Mouse (Mus musculus) CD4-positive, CD25-positive, alpha-beta regulatory T cell, adult 2 months (primary cell): ENCODE results near the gene Kpna7.
"Not testable (repeated sequence)": the region's sequence is repeated elsewhere in the genome, so short reads cannot be mapped to it uniquely, and the experiment has no call there.

Experiments used
- DNase-seq: peaks from one replicate; pipeline ENCODE4 v3.0.0-alpha.2; 2012; ENCODE audit warnings: low read depth, low spot score

Kpna7 gene

GRCm38 (mm10) chr5:145083632-145084451, at the start of gene Kpna7, which contains the start of gene Arpc1a:
TSS of gene Kpna7 (minus strand) at chr5:145084030.
TSS of gene Arpc1a (plus strand) at chr5:145083830.
- peak; percentile 98 for DNase-seq

GRCm38 (mm10) chr5:145133275-145133674, 49.4 kb upstream of the Kpna7 start:
- not testable (repeated sequence) for DNase-seq

- no peak for DNase-seq
These were observed 47.2 kb upstream of the Kpna7 start for GRCm38 (mm10) chr5:145130995-145131394.

- DNase-seq: no peak
These were observed 46.4 kb upstream of the Kpna7 start for GRCm38 (mm10) chr5:145130191-145130590.

- not testable (repeated sequence) for DNase-seq
These were observed 45.9 kb upstream of the Kpna7 start for GRCm38 (mm10) chr5:145129773-145130172.

- no peak for DNase-seq
These were observed 45.3 kb upstream of the Kpna7 start for GRCm38 (mm10) chr5:145129124-145129523.

- DNase-seq: no peak
These were observed 42.8 kb upstream of the Kpna7 start for GRCm38 (mm10) chr5:145126580-145126979.

GRCm38 (mm10) chr5:145123396-145123795, 39.6 kb upstream of the Kpna7 start:
- no peak for DNase-seq

GRCm38 (mm10) chr5:145120921-145121320, 37.1 kb upstream of the Kpna7 start:
- no peak for DNase-seq

GRCm38 (mm10) chr5:145119385-145119784, 35.6 kb upstream of the Kpna7 start:
- DNase-seq: peak; percentile 73

- DNase-seq: no peak
These were observed 34.6 kb upstream of the Kpna7 start for GRCm38 (mm10) chr5:145118461-145118860.

GRCm38 (mm10) chr5:145118005-145118404, 34.2 kb upstream of the Kpna7 start:
- DNase-seq: no peak

- DNase-seq: peak; percentile 75
These were observed 33.1 kb upstream of the Kpna7 start for GRCm38 (mm10) chr5:145116916-145117315.

GRCm38 (mm10) chr5:145116316-145116715, 32.5 kb upstream of the Kpna7 start:
- peak; percentile 74 for DNase-seq

GRCm38 (mm10) chr5:145115736-145116135, 31.9 kb upstream of the Kpna7 start:
- DNase-seq: peak; percentile 20

- peak; percentile 65 for DNase-seq
These were observed 31.0 kb upstream of the Kpna7 start for GRCm38 (mm10) chr5:145114606-145115473.

GRCm38 (mm10) chr5:145114071-145114605, 30.3 kb upstream of the Kpna7 start, which contains the start of gene Arpc1b:
TSS of gene Arpc1b (plus strand) at chr5:145114215.
- peak; percentile 81 for DNase-seq

GRCm38 (mm10) chr5:145113416-145113815, 29.6 kb upstream of the Kpna7 start:
- DNase-seq: no peak

- no peak for DNase-seq
These were observed 28.7 kb upstream of the Kpna7 start for GRCm38 (mm10) chr5:145112566-145112965.

- DNase-seq: no peak
These were observed 26.6 kb upstream of the Kpna7 start for GRCm38 (mm10) chr5:145110401-145110800.

- no peak for DNase-seq
These were observed 22.0 kb upstream of the Kpna7 start for GRCm38 (mm10) chr5:145105694-145106275.

GRCm38 (mm10) chr5:145104328-145104727, 20.5 kb upstream of the Kpna7 start:
- DNase-seq: no peak
